Mouse (Mus musculus): ENCODE data around the gene Cstl1. TPM values are rescaled to one million over a fixed set of nuclear protein-coding genes. Genes with fewer than 3 reads are reported as not detected.
"Not testable (repeated sequence)": the region's sequence is repeated elsewhere in the genome, so short reads cannot be mapped to it uniquely, and the experiment has no call there.

Cstl1 gene
- not detected for polyA plus RNA-seq (2017; shearing (Covaris generic))

DNA sequence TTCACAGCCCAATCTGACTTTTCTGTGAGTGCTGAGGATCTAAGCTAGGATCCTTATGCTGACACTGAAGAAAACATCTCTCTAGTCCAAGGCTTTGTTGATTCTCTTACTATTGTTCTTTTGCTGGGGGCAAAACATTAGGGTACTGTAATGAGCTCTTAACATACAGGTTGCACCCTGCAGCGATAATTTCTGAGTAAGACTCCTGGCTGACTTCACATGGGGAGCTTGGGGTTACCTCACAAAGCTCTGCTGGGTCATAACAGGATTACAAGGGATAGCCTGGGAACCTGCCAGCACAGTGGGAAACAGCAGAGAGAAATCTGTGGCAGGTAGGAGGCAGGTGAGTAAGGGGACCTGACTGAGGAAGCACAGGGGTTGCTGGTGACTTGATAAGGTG lies at the start of gene Cstl1:
Cstl1 (plus strand) TSS at position 301 of the 400 bp plus-strand sequence.
- no peak for ATAC-seq

DNA sequence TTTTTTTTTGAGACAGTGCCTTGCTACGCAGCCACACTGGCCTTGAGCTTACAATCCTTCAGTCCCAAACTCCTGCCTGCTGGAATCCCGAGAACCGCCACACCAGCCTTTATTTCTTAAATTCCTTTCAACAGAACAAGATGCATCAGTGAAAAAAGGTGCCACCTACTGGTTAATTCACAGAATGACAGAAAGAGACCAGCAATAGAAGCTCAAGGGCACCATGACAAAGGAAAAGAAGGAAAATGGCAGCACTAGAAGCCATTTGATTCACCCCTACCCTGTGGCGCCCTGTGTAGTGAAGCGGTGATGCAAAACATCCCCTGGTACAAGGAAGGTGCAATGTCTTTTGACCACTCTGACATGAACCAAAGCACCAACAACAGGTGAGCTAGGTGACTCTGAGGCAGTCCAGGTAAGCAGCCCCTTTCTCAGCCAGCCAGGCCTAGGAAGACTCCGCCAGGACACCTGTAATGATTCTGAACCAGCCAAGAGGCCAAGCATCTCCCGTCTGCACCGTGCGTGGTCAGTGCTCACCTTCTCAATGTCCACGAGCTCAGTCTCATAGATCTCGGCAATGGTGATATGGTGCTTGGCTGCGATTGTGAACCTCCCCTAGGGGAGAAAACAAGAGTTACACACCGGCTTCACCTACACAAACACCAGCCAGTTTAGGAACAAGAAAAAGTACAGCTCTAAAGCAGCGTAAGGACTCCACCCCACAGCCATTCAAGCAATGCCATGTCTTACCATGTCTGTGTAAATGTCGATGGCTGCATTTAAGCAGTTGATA lies 43.6 kb upstream of the Cstl1 start:
- ATAC-seq: peak; percentile 87

DNA sequence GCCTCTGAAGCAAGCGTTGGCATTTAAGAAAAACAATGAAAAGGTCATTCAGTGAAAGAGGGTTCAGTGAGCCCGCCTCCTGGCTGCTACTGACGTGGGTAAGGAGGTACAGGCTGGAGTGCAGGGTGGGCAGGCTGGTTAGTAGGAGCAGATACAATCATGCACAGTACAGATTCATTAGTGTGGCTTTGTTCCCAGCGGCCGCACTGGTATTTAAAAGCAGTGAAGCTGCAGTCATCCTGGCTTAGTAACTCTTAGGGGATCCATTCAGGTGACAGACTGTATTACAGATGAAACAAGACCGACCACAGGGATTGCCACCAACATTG lies 43.0 kb upstream of the Cstl1 start:
- no peak for ATAC-seq

DNA sequence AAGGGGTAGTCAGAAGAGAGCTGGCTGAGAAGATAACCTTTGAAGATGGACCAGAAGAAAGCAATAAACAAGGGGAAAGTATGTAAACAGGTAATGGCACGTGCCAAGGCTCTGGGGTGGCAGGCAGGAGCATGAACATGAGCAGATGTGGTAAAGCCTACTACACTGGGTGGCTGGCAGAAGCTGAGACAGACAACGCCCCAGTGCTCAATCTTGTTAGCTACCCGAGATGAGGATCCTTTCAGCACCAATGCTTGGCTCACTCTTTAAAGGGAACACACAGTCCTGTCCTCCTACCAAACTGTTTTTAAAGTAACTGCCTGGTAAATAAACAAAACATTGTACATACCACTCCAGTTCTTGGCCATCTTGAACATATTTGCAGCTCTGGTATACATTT lies 37.8 kb upstream of the Cstl1 start:
- no peak for ATAC-seq

DNA sequence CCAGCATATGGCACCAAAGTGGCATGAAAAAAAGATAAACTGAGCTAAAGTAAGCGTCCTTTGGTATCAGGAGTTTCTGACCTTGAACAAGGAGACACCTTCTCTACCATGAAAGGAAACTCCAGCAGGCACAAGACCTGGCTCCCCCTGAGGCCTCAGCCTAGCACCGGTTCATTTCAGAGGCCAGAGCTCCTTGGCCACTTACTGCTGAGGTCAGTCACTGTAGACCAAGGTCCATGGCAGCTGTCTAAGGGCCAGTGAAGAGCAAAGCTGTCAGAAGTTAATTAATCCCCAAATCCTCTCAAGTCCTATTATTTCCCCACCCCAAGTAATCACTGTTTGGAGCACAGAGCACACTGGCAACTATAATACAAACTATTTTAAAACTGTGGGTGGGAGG lies 33.1 kb upstream of the Cstl1 start:
- ATAC-seq: no peak

DNA sequence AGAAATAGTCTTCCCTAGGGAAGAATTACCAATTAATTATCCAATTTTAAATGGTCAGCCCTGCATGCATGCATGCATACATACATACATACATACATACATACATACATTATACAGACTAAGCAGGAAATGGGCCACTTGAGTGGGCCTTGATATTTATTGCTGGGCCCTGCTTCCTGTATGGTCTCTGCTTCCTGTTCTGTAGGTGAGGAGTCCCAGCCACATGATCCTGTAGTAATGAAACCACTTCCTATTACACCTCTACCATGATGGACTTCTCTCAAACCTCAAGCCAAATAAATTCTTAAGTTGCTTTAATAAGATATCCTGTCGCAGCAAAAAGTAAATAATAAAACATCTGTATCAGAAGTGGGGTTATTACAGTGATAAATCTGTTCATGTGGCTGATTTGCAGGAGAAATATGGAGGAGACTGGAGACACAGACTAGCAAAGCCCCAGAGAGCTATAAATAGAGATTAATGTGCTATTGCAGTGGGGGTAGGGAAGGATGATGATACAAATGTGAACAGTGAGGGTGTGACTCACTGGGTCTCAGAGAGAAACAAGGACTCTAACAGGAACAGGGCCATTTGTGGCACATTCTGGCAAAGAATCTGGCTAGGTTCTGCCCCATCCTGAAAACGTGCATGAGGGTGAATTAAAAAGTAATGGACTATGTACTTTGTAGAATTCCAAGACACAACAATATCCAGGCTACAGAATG lies 30.7 kb upstream of the Cstl1 start:
- ATAC-seq: peak; percentile 67

DNA sequence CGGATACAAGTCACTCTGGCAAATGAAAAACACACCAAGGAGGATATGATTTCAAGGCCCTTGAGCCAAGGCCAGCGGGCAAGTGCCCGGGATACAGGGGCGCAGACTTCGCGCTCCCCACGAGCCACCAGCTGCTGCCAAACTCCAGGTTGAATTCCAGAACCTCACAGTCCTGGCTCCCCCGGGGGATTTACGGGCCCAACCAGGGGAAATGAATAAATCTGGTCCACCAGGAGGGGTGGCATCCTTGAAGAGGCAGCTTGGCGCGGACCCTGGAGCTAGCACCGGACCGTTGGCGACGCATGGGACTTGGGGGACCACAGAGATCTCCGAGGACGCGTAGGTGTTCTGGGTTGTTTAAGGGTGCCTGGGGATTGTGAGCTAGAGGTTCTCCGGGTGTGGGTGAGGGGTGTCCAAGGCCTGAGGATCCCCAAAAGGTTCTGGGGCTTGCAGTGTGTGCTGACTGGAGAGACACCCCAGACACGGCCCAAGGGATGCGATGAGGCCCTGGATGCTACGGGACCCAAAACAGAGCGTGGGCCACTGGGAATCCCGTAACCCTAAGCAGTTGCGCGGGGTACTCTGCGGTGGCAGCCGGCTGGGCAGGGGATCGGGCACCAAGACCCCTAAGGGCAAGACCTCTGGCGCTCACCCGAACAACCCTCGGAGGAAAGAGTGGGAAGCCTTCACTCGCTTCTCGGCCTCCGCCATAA lies 18.4 kb upstream of the Cstl1 start:
- peak; percentile 14 for ATAC-seq

DNA sequence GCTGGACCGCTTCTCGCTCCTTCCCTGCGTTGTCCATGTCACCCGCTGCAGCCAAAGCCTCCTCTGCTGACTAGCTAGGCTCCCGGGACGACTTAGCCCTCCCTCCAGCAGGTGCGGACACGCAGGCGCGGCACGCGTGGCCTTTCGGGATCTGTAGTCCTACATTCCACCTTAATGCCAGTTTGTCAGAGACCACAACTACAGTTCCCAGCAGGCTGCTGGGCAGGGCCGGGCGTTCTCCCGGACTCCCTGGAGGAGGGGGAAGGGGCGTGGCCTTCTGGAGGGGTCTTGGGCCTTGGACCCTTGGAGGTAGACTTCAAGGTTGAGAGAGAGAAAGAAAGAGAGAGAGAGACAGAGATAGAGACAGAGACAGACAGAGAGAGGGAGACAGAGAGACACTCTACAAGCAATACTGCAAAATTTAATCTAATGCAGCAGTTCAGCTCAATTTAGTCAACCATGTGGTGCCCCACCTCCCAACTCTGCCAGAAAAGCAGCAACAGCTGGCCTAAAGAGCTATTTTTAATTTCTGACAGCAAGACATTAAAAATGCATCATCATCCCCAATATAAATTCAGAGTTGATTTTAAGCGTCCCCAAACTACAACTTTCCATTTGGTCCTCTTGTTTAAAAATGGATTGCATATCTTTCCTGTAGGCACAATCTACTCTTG lies 17.7 kb upstream of the Cstl1 start, which contains the start of gene Napb:
Napb (minus strand) TSS at position 141 of the 674 bp plus-strand sequence.
- peak; percentile 98 for ATAC-seq

DNA sequence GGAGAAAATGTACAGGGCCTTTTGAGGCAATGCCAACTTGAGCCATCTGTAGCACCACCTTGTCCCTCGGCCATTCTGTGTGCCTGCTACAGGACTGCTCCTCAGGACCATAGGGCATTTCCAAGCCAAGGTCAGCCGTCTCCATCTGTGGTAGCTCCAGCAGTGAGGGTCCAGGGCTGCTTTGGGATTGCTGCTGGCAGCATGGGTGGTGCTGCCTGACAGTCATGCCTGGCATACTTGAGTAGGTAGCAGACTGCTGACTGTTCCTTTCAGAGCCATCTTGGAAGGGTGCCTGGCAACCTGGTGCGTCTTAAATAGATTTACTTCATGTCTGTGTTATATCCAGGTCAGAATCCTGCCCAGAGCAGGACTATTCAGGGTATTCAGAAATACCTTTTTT lies 7.2 kb upstream of the Cstl1 start:
- ATAC-seq: no peak

DNA sequence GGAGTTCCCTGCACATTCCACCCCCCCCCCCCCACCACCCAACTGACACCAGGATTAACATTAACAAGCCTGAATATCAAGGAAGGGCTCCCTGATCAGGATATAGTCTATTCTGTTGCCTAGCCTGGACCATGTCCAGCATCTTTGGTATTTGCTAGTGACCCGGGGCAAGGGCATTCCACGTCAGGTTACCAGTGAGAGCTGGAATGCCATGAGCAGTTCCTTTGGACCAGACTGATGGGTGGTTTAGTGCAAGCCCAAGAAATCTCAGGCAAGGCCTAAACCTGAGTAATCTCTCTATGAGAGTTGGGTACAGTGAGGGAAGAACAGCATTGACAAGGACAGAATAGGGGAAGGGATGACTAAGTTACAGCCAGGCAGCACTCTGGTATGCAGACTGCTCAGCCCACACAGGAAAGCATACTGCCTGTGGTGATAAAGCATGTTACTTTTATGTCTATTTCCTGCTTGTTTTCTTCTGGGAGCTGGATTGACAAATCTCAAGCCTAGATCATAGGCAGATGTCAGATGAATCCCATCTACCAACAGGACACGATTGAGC lies 6.2 kb upstream of the Cstl1 start:
- no peak for ATAC-seq

DNA sequence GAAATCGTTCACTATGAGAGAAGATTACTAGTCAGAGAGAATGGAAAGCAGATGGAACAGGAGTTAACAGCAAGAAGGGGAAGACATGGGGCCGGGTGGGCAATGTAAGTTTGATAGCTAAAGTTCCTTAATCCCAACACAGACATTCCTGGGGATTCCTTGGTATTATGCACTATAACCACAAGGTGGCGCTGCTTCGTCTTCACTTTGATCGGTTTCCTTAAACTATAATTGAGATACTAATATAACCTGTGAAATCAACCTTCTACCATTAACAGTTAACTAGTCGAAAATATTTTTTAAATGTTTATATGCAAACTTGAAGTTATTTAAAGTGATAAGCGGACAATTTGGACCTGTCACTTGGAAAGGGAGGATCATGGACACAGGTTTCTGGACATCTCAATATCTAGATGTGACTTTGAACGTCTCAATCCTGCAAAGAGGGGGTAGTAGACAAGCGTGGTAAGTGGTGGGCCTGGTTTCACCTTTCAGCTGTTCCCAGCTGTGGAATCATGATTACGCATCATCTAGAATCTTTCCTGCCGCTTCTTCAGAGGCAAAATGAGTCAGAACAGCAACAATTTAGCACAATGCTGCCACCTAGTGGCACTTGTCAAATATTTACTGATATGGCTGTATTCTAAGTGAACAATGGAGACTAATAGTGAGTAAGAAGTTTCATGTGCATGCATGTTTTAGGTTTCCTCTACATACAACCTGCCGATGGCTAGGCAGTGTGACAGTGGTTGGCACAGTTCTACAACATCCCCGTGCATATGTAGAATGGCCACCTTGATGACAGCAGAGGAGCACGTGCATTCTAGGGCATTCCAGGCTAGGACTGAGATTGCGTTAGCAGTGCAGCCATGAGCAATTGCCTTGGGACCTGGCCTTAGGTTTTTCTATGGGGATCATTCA lies 2.0 kb downstream of the Cstl1 start:
- peak; percentile 92 for ATAC-seq

DNA sequence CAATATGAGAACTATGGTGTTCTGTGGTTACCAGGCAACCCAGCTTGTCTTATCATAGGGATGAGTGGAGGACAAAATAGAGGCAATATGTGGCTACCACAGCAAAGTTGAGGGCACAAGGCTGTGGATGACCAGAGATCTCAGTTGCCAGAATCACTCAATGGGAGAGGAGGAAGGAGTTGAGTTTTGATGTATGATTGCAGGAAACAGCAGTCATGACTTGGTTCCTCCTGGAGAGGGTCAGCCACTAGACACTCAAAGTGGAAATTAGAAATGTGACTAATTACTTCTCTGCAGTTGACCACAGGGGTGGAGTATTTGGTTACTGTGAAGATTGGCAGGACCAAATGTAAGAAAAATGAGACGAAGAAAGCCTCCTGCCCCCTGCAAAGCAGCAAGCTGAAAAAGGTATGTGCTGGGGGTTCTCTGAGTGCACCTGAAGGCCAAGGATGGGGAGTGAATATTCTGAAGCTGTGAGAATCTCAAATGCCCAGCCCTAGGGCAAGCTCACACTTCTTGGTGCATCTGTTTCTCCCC lies 4.2 kb downstream of the Cstl1 start:
- ATAC-seq: no peak

DNA sequence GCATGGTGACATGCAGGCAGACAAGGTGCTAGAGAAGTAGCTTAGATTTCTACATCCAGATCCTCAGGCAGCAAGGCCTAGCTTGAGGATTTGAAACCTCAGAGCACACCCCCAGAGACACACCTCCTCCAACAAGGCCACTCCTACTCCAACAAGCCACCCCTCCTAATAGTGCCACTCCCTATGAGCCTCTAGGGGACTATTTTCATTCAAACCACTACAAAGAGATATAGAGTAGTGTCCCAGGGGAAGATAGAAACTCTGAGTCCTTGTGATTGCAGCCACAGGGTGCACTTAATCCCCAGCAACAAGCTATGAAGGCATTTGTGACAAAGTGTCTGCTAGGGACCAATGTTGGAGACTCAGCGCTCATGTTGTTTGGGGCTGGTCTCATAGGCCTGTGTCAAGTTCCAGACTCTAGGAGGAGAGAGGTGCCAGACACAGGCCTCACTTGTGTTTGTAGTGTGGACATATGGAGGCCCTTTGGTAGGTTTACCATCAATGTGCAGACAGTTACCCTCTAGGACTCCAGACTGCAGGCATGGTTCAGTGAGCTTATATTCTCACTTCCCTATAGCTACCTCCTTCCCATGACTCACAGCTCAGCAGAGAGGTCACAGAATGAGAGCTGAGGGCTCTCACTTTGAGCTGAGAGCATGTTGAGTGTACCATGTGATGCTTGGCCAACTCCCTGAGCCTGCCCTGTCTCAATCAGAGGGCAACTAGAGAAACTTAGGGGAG lies 13.7 kb downstream of the Cstl1 start:
- ATAC-seq: no peak

DNA sequence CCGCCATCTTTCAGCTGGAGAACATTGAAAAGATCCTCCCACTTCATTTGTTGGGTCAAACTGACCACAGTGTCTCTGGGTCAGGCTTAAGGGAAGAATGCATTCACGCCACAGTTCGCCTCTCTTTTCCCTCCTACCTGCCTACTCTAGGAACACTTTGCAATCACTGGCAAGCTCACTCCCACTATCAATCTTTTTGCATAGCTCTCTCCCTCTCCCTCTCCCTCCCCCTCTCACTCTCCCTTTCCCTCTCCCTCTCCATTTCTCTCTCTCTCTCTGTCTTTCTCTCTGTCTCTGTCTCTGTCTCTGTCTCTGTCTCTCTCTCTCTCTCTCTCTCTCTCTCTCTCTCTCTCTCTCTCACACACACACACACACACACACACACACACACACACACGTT lies 21.2 kb downstream of the Cstl1 start, which contains the start of gene Cst11:
Cst11 (minus strand) TSS at position 101 of the 400 bp plus-strand sequence.
- ATAC-seq: not testable (repeated sequence)

DNA sequence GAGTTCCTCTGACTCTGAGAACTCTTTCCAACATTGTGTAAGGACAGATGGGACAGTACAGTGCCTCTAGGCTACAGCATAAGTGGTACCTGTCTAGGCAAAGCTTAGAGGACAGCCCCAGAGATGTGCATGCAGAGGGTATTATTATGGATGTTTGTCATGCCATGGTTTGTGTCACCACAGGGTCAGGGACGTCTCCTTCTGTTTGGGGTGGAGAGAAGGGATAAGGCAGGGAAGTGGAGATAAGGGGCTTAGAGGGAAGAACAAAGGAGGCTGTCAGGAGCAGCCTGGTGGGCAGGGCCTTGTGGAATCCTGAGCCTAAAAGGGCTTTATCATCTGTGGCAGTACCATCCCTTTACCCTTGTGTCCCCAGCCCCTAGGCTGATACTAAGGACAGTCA lies 31.6 kb downstream of the Cstl1 start, which contains the start of gene 8030411F24Rik:
8030411F24Rik (plus strand) TSS at position 301 of the 400 bp plus-strand sequence.
- ATAC-seq: no peak

DNA sequence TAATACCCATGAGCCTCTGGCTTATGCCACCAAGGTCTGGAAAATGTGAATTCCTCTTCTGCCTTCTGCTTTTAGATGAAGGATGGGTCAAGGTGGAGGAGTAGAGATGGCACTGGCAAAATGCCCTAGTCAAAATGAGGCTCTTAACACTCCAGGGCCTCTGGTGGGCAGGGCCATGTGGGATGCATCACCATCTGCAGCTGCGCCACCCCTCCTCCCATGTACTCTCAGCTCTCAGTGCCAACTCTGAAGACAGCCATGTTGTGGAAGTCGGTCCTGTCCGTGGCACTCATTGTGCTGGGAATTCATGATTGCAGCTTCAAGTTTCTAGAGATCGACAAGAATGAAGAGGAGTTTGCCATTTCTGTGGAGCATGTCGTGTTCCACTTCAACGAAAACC lies 39.0 kb downstream of the Cstl1 start, which contains the start of gene Cst12:
Cst12 (plus strand) TSS at position 220 of the 400 bp plus-strand sequence.
- ATAC-seq: no peak

DNA sequence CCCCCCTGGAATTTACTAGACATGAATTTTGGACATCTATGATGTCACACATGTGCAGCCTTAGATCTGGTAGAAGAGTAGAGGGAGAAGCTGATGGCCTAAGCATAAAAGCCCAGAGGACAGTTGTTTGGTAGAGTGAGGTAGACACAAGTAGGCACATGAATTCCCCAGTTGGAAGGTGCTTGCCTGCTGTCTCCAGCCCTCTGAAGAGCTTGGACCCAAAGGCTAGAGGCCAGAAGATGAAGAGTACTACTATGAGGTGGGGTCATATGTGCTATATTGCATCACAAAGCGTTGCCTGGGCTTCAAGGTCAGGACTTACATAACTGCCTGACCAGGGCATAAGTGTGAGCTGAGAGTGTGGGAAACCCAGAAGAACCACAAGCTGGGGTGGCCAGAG lies 48.3 kb downstream of the Cstl1 start, which contains the start of gene Cst8:
Cst8 (plus strand) TSS at position 301 of the 400 bp plus-strand sequence.
- ATAC-seq: no peak

DNA sequence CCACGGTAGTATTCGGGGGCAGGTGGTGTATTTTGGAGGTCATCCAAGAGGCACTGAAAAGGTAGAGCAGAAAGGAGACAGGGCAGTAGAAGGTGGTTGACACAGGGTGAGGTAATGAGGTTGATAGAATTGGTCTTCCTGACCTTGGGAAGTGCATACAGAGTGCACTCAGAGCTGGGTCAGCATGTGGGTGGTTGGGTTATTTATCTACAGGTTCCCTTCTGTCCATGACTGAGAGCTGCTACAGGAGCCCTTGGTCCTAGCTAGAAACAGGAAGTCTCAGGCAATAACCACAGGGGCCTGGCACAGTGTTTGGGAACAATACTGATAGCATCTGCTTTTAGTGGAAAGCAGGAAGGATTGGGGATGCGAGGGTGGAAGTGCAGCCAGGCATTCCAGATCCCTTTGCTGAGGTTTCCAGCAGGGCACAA lies 51.3 kb downstream of the Cstl1 start:
- no peak for ATAC-seq

Measured in CD4-positive, CD25-positive, alpha-beta regulatory T cell, adult 4 months (primary cell).